Mouse (Mus musculus): ENCODE measurements around the gene Parp9. TPM values are rescaled to one million over a fixed set of nuclear protein-coding genes. Genes with fewer than 3 reads are reported as not detected.
A peak's percentile ranks its signal among the peaks of the same experiment; 100 is the strongest.
"Not testable (repeated sequence)": the region's sequence is repeated elsewhere in the genome, so short reads cannot be mapped to it uniquely, and the experiment has no call there.

Gene Parp9
- polyA plus RNA-seq (2016; fragmentation: Nextera tagmentation; extraction: Ambion mirVana): 1.9 and 4.2 TPM in 2 replicates

DNA sequence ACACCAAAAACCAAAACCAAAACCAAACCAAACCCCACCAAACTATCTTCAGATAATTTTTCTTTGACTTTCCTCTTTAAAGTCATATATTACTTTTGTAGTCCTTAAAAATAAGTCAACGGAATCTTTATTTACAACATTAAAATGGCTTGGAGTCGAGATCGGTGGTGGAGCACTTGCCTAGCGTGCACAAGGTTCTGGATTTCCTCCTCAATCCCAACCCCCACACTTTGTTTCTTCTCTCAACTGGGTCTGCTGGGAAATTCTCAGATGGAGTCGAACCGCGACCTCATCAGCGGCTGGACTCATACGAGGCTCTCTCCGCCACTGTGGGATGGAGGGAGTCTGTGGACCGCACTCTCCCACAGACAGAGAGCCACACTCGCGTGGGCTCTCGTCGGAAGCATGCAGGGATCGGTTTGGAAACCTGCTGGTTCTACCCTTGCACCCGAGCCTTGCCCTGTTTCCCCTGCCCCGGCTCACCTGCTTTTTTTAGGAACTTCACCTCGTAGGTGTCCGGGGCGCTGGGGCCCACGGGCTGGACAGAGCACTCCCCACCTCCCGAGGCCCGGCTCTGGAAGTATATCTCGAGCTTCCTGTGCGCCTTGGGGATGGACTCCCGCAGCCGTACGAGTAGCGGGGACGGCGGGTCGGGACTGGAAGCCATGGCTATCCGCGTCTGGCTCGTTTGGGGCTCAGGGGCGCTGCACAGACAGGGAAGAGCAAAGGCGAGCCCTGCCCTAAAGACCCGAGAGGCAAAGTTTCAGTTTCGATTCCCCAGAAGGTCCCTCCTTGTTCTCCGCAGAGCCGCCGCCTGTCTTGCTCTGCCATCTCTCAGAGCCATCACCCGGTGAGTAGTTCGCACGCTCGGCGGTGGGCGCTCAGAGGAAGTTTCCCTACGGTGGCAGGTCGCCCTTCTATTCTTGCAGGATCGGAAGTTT is at the start of gene Parp9, which contains the start of gene Dtx3l:
Parp9 (plus strand) TSS at position 260 of the 941 bp plus-strand sequence.
Dtx3l (minus strand) TSS at position 941 of the 941 bp plus-strand sequence.
- Histone ChIP-seq H3K36me3 (0 out of 2 replicates have a peak, but pooled peaks cover 3% of the 10 kb centered on the region), H3K9me3 (no peaks in the 10 kb centered on the region), H3K4me1 (peaks cover 5% of the 10 kb centered on the region; the same call in 1 of the 2 replicates), H3K27me3 (ENCODE audit: insufficient read depth, poor library complexity, severe bottlenecking) (0 out of 2 replicates have a peak, but pooled peaks cover 13% of the 10 kb centered on the region), H3K27ac (peak within 1 kb of the TSS; percentile 86), H3K4me3 (peak within 1 kb of the TSS; percentile 78)
- 1% methylated on average over 52 of the region's 52 CpGs for WGBS
- peak; percentile 86 for DNase-seq (ENCODE audit: low spot score)

DNA sequence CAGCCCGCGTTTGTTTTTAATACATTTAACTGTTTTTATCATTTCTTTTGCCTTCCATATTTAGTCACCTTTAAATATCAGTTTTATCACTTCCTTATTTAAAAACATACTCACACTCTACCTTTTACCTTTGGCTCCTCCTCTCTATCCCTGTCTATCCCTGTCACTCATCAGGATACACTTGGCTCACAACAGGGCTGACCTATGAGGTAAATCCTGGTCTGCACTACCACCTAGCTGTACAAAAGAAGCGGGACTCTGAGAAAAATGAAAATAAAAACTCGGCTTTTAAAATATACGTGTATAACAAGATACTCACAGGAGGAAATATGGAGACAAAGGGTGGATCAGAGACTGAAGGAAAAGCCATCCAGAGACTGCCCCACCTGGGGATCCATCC is 49.4 kb upstream of the Parp9 start:
- 86% methylated on average over 5 of the region's 5 CpGs for WGBS
- no peaks in the 10 kb centered on the region for H3K9me3 ChIP-seq
- no peaks in the 10 kb centered on the region for H3K4me1 ChIP-seq
- no peak overlapping the region for H3K27ac ChIP-seq
- no peak overlapping the region for H3K4me3 ChIP-seq
- no peaks in the 10 kb centered on the region for H3K36me3 ChIP-seq
- H3K27me3 ChIP-seq (ENCODE audit: insufficient read depth, poor library complexity, severe bottlenecking): no peaks in the 10 kb centered on the region
- DNase-seq (ENCODE audit: low spot score): no peak

DNA sequence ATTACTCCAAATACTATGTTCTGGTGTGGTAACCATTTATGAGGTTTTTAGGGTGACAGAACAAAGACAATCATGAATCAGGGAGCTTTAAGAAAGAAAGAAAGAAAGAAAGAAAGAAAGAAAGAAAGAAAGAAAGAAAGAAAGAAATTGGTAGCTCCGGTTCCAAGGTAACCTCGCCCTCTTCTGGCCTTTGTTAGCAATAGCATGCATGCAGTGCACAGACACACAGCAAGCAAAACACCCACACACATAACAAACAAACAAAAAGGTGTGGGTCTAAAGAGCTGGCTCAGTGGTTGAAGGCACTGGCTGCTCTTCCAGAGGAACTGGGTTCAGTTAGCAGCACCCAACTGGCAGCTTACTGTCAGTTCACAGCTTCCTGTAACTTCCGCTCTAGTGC is 47.6 kb upstream of the Parp9 start:
- no peaks in the 10 kb centered on the region for H3K4me1 ChIP-seq
- DNase-seq (ENCODE audit: low spot score): no peak
- WGBS: 66% methylated on average over 3 of the region's 3 CpGs
- no peak overlapping the region for H3K4me3 ChIP-seq
- no peaks in the 10 kb centered on the region for H3K9me3 ChIP-seq
- no peaks in the 10 kb centered on the region for H3K36me3 ChIP-seq
- H3K27me3 ChIP-seq (ENCODE audit: insufficient read depth, poor library complexity, severe bottlenecking): no peaks in the 10 kb centered on the region
- no peak overlapping the region for H3K27ac ChIP-seq

DNA sequence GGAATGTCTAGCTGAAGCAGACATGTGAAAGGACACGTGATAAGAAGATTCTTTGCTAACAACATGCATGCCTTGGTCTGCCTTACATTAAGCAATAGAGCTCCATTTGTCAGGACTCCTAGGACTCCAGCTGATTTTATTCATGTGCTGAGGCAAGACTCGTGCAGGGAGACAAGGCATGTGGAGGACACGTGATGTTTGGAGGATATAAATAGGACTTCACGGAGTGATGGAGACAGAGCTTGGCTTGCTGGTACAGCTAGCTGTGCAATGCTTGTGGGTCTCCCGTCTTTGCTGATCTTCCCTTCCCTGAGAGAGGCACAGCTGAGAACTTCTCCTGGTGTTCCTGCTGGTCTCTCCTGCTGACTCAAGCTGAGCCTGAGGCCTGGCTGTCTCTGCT is 46.7 kb upstream of the Parp9 start:
- DNase-seq (ENCODE audit: low spot score); H3K9me3 ChIP-seq; H3K4me1 ChIP-seq; H3K4me3 ChIP-seq; H3K27me3 ChIP-seq (ENCODE audit: insufficient read depth, poor library complexity, severe bottlenecking); H3K27ac ChIP-seq; H3K36me3 ChIP-seq: not testable (repeated sequence)
- 59% methylated on average over 5 of the region's 5 CpGs for WGBS

DNA sequence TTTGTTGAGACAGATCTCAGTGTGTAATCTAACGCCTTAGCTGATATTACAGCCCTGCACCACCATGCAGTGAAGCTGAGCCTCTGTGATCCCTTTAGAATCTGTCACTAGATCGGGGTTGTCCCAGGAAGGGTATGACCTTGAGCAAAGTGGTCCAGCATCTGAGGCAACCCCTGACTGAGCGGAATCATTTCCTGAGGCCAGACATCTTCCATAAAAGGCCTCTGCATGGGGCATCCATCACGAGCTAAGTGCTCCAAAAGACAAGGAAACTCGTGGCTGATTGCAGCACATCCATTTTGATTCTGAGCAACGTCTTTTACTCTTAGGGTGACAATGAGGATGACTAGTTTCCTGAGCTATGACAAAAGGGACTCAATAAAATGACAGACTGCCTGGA is 43.3 kb upstream of the Parp9 start:
- Histone ChIP-seq H3K27ac (no peak overlapping the region), H3K27me3 (ENCODE audit: insufficient read depth, poor library complexity, severe bottlenecking) (no peaks in the 10 kb centered on the region), H3K4me1 (no peaks in the 10 kb centered on the region), H3K36me3 (no peaks in the 10 kb centered on the region), H3K9me3 (0 out of 2 replicates have a peak, but pooled peaks cover 4% of the 10 kb centered on the region), H3K4me3 (no peak overlapping the region)
- 59% methylated on average over 6 of the region's 6 CpGs for WGBS
- no peak for DNase-seq (ENCODE audit: low spot score)

DNA sequence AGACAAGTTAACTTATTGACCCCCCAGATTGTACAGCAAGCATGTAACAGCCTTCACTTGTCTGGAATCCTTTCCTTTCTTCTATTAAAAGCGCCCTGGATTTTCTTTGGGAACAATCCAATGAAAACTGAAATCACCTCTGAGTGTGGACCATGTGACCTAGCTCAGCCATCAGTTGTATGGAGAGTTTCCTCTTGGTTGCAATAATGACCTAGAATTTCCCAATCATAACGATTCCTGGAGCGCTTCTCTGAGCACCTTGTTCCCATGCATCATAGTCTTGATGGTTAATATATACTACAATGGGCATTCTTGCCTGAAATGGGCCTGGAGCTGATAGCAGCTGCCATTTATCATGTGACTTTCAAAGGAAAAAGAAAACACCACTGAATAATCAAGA is 37.7 kb upstream of the Parp9 start:
- 0 out of 2 replicates have a peak, but pooled peaks cover 4% of the 10 kb centered on the region for H3K9me3 ChIP-seq
- DNase-seq (ENCODE audit: low spot score): no peak
- no peaks in the 10 kb centered on the region for H3K27me3 ChIP-seq (ENCODE audit: insufficient read depth, poor library complexity, severe bottlenecking)
- no peak overlapping the region for H3K27ac ChIP-seq
- H3K4me1 ChIP-seq: no peaks in the 10 kb centered on the region
- no peak overlapping the region for H3K4me3 ChIP-seq
- no peaks in the 10 kb centered on the region for H3K36me3 ChIP-seq
- WGBS: 84% methylated on average over 3 of the region's 3 CpGs

DNA sequence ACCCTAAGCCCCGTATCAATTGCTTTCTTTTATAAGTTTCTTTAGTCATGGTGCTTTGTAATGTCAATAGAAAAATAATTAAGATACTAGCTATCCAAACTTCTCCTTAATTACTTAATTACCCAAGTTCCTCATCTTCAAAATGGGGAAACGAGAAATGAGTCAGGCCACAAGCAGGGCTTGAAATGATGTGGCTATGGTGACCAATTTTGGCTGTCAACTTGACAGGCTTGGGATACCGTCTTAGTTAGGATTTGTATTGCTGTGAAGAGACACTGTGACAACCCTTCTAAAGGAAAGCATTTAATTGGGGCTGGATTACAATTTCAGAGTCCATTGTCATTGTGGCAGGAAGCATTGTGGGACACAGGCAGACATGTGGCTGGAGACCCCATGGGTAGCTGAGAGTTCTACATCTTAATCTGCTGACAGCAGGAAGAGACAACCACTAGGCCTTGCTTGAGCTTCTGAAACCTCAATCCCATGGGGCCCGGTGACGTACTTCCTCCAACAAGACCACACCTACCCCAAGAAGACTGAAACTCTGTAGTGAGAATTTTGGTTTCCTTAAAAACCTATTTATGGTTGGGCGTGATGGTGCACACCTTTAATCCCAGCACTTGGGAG is 35.1 kb upstream of the Parp9 start:
- Histone ChIP-seq H3K27me3 (ENCODE audit: insufficient read depth, poor library complexity, severe bottlenecking) (no peaks in the 10 kb centered on the region), H3K4me3 (no peak overlapping the region), H3K4me1 (no peaks in the 10 kb centered on the region), H3K36me3 (no peaks in the 10 kb centered on the region), H3K27ac (no peak overlapping the region), H3K9me3 (no peaks in the 10 kb centered on the region)
- 83% methylated on average over 6 of the region's 6 CpGs for WGBS
- no peak for DNase-seq (ENCODE audit: low spot score)

DNA sequence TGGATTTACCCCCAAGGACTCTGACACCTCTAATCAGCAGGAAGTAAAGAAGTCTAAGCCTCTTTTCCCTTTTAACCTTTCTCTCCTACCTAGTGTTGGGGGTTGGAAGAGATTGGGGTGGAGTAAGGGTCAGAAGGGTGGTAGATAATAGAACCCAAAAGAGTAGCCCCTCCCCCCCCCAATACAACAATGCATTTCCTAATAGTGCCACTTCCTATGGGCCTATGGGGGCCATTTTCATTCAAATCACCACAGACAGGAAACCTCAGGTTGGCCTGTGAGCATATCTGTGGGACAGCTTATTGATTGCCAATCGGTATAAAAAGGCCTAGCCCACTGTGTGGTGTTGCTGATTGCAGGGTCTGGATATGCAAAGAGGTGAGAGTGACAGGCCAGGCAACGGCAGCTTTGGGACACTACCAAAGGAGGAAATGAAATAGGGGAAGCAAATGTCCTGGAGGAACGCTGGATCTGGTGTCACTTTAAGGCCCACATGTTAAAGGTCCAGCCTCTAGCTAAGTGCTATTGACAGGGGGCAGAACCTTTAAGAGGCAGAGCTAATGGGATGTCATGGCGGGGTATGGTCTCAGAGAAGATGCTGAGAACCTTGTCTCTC is 34.0 kb upstream of the Parp9 start:
- WGBS: 73% methylated on average over 4 of the region's 4 CpGs
- DNase-seq (ENCODE audit: low spot score): no peak
- H3K36me3 ChIP-seq: no peaks in the 10 kb centered on the region
- no peaks in the 10 kb centered on the region for H3K4me1 ChIP-seq
- no peak overlapping the region for H3K4me3 ChIP-seq
- H3K9me3 ChIP-seq: no peaks in the 10 kb centered on the region
- H3K27ac ChIP-seq: no peak overlapping the region
- H3K27me3 ChIP-seq (ENCODE audit: insufficient read depth, poor library complexity, severe bottlenecking): no peaks in the 10 kb centered on the region

DNA sequence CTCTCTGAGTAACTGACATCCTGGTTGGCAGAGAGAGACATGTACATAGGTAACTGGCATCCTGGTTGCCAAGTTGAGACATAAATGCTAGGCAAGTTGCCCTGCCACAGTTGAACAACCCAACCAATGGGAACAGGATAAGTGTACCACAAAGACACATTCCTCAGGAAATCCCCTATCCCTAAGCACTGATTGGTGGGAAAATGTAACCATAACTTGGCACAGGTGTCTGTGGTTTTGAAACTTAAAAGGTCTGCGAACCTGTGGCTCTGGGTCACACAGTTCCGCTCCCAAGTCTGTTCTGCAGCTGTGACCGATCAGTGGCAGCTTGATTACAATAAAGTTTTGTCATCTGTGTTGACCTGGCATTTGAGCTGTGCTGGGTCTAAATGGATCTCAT is 32.9 kb upstream of the Parp9 start:
- no peaks in the 10 kb centered on the region for H3K9me3 ChIP-seq
- DNase-seq (ENCODE audit: low spot score): no peak
- no peaks in the 10 kb centered on the region for H3K4me1 ChIP-seq
- H3K36me3 ChIP-seq: no peaks in the 10 kb centered on the region
- 90% methylated on average over 3 of the region's 3 CpGs for WGBS
- H3K27me3 ChIP-seq (ENCODE audit: insufficient read depth, poor library complexity, severe bottlenecking): no peaks in the 10 kb centered on the region
- no peak overlapping the region for H3K4me3 ChIP-seq
- no peak overlapping the region for H3K27ac ChIP-seq

DNA sequence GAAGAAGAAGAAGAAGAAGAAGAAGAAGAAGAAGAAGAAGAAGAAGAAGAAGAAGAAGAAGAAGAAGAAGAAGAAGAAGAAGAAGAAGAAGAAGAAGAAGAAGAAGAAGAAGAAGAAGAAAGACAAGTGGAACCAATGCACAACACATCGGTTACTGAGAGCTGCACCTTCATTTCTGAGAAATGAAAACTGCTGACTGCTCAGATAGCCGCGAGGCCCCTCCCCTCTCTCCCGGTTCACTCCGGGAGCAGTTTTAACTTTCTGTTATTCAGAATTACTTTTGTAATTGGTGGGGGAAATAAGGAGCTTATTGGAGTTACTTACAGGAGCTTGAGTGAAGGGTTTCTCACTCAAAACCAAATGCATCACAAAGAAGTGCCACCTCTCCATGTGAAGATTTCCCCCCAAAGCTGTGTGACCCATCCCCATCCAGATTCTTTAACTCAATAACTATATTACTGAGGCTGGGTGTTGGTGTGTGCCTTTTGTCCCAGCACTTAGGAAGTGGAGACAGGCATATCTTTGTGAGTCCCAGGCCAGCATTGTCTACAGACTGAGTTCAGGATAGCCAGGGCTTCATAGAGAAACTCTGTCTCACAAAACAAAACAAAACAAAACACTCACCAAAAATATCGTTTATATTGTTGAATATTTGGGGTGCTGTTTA is 32.3 kb upstream of the Parp9 start:
- Histone ChIP-seq H3K36me3 (no peaks in the 10 kb centered on the region), H3K4me1 (no peaks in the 10 kb centered on the region), H3K9me3 (no peaks in the 10 kb centered on the region), H3K27ac (no peak overlapping the region), H3K27me3 (ENCODE audit: insufficient read depth, poor library complexity, severe bottlenecking) (no peaks in the 10 kb centered on the region), H3K4me3 (no peak overlapping the region)
- 80% methylated on average over 6 of the region's 6 CpGs for WGBS
- DNase-seq (ENCODE audit: low spot score): no peak

DNA sequence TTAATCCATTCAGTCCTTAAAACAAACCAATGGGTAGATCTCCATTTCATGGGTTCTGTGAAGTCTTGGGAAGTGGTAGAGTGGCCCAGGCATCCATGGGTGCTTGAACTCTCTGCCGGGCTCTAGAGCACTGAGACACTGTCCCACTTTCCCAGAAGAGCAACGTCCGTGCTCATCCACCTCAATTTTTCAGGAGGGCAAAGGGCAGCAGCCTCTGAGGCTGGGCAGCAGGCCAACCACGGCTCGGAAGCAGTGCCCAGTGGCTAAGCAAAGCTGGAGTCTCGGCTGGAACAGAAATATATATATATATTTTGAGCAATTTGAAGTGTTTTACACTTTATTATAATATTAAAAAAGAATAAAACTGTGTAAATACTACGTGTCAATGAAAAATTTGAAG is 31.4 kb upstream of the Parp9 start:
- no peaks in the 10 kb centered on the region for H3K27me3 ChIP-seq (ENCODE audit: insufficient read depth, poor library complexity, severe bottlenecking)
- H3K36me3 ChIP-seq: no peaks in the 10 kb centered on the region
- DNase-seq (ENCODE audit: low spot score): no peak
- no peak overlapping the region for H3K4me3 ChIP-seq
- H3K9me3 ChIP-seq: no peaks in the 10 kb centered on the region
- no peaks in the 10 kb centered on the region for H3K4me1 ChIP-seq
- H3K27ac ChIP-seq: no peak overlapping the region
- WGBS: 80% methylated on average over 7 of the region's 7 CpGs

DNA sequence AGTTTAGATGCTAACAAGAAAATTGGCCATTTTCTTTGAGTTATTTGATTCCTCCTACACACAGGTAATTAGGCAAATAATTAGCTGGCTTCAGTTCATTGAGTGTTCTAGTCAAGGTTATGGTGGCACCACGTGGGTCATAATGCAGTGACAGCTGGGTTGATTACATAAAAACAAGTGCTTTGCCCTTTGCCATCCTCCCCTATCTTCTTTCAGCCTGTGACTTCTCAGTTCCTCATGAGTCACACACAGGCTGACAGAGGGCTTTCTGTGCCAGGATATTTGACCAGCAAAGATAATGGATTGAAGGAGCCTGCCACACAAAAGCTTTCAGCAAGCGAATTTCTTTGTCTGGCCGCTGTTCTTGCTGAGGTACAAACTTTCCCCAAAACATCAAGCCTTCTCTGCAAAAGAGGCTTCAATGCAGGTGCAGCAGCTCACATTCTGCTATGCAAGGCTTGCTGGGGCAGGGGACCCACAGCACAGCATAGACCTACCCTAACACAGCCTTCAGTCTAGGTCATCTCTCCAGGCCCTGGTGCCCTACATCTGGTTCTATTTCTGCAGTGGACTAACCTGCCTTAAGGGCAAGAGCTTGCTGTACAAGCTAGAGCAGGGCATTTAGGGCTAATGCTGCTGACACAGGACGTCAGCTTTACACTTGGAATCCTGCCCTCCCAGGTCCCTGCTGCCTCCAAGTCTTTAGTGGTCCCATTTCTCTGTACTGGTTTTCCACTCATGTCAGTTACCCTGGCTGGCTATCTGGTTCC is 30.7 kb upstream of the Parp9 start:
- no peaks in the 10 kb centered on the region for H3K36me3 ChIP-seq
- no peaks in the 10 kb centered on the region for H3K27me3 ChIP-seq (ENCODE audit: insufficient read depth, poor library complexity, severe bottlenecking)
- no peaks in the 10 kb centered on the region for H3K9me3 ChIP-seq
- H3K4me3 ChIP-seq: no peak overlapping the region
- no peak overlapping the region for H3K27ac ChIP-seq
- WGBS: 60% methylated on average over 4 of the region's 4 CpGs
- no peak for DNase-seq (ENCODE audit: low spot score)
- no peaks in the 10 kb centered on the region for H3K4me1 ChIP-seq

Measured in heart, embryonic 10.5 days (tissue).